Mouse (Mus musculus) left cerebral cortex, postnatal 4 days (tissue): ENCODE data around the gene D130052B06Rik. TPM values are rescaled to one million over a fixed set of nuclear protein-coding genes. Genes with fewer than 3 reads are reported as not detected.

Experiments used
- DNase-seq: peaks from one replicate; pipeline ENCODE4 v3.0.0-alpha.2; 2022
- intact Hi-C: fragments of 180-260 bp; cut with DNase I; formaldehyde crosslinking; loops from one replicate; pipeline ENCODE4 v1.15.1; 2025
- total RNA-seq, 2 experiments: library from RNA; stranded (reverse); gene quantifications; 2 replicates each; pipeline ENCODE4 v1.2.3; 2021

The D130052B06Rik gene
- total RNA-seq, 2 experiments from 2014 or later = not detected

GRCm38 (mm10) chr11:33660016-33660913 is 61.2 kb downstream of the D130052B06Rik start:
- no peak for DNase-seq
- intact Hi-C loops = no loop called here

GRCm38 (mm10) chr11:33663599-33663998 is 64.5 kb downstream of the D130052B06Rik start:
- intact Hi-C loops = no loop called here
- no peak for DNase-seq

- DNase-seq = no peak
Measured at GRCm38 (mm10) chr11:33668376-33668775, 69.3 kb downstream of the D130052B06Rik start.

GRCm38 (mm10) chr11:33670105-33670965 is 71.2 kb downstream of the D130052B06Rik start:
- no peak for DNase-seq
- intact Hi-C loops = no loop called here

More at GRCm38 (mm10) chr11:33668376-33668775, 69.3 kb downstream of the D130052B06Rik start:
- intact Hi-C loops = no loop called here

Other genes with a start within 250 kb of the D130052B06Rik start
- 10 to 100 TPM in 1 of 2 experiments, 1 to 10 TPM in 1; 7.3 to 10.7 TPM for gene Ranbp17, start 85.6 kb upstream of the D130052B06Rik start, total RNA-seq
- not detected for gene Gabrp, start 20.3 kb upstream of the D130052B06Rik start, total RNA-seq